Mouse (Mus musculus) small intestine, adult 2 months (tissue): ENCODE data around the gene Megf11.

Source experiments
- CTCF ChIP-seq: fragments of 200-500 bp; IDR thresholded peaks from 2 replicates; pipeline ENCODE4 v1.5.1; 2012; ENCODE audit warnings: low read depth, mild to moderate bottlenecking, control low read depth, inconsistent platforms, low read length, moderate library complexity, mixed read lengths; ENCODE audit not compliant: insufficient replicate concordance, insufficient read length; ENCODE audit errors: extremely low read depth
- POLR2A ChIP-seq: fragments of 200-500 bp; IDR thresholded peaks from 2 replicates; pipeline ENCODE4 v1.6.1; 2012; ENCODE audit warnings: low read depth, mild to moderate bottlenecking, control low read depth, inconsistent platforms, low read length, moderate library complexity

DNA sequence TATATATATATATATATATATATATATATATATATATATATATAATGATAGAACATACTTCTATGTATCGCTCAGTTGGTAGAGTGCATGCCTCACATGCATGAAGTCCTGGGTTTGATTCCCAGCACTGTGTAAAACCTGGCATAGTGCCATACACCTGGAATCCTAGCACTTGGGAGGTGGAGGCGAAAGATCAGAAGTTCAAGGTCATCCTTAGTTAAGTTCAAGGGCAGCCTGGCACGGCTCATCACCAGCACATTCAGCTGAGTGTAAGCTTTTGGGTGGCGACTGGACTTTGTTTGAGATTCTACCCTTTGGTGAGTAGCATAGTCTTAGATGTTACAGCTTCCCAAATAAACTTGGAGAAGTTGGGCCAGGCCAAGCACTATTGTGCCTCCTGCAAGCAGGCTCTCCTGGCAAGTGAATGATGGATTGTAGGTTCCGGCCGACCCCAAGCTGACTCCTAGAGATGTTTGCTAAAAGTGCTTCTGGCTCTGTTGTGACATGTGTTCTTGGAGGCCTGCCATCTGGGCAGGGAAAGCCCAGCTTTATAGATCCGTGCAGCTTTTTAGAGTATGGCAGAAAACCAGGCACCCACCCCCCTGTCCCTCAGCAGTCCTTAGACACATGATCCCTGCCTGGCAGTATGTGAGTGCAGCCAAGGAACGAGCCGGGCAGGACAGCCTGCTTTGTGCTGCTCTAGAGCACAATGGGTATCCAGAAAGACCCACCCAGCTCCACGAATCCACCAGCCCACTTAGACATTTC is 2.2 kb upstream of the Megf11 start:
- TF ChIP-seq POLR2A (no peak), CTCF (no peak)
